Mouse (Mus musculus): Measurements from ENCODE around the gene Rps11. TPM values are rescaled to one million over a fixed set of nuclear protein-coding genes. Genes with fewer than 3 reads are reported as not detected.
"Not testable (repeated sequence)": the region's sequence is repeated elsewhere in the genome, so short reads cannot be mapped to it uniquely, and the experiment has no call there.

Rps11 gene
- polyA plus RNA-seq, 1 experiment from 2014 or later: 1,389 TPM

- H3K9me3 ChIP-seq (ENCODE audit: control insufficient read depth, low read length): no peaks in the 10 kb centered on the region
- ATAC-seq (ENCODE audit: low FRiP score): no peak
- 78% methylated on average over 9 of the region's 9 CpGs for WGBS
- H3K27ac ChIP-seq (ENCODE audit: low read depth, low read length): no peak overlapping the region
- H3K36me3 ChIP-seq (ENCODE audit: control insufficient read depth, insufficient read depth, low read length): no peaks in the 10 kb centered on the region
- H3K4me3 ChIP-seq (ENCODE audit: low read depth, low read length): no peak overlapping the region
- H3K4me1 ChIP-seq (replicated peaks; ENCODE audit: control insufficient read depth, insufficient read depth, low read length): no peaks in the 10 kb centered on the region
- H3K27me3 ChIP-seq (ENCODE audit: control insufficient read depth, insufficient read depth, low read length): no peaks in the 10 kb centered on the region
- no peak overlapping the region for H3K9ac ChIP-seq (ENCODE audit: low read depth, low read length)
- H3K4me2 ChIP-seq (replicated peaks; ENCODE audit: low read depth, low read length): no peak overlapping the region
- no peak for DNase-seq (ENCODE audit: low spot score)
Observed at GRCm38 (mm10) chr7:45102940-45103585, 21.2 kb downstream of the Rps11 start.

- DNase-seq (ENCODE audit: low spot score) (no peak), ATAC-seq (ENCODE audit: low FRiP score) (no peak)
- Histone ChIP-seq H3K4me1 (replicated peaks; ENCODE audit: control insufficient read depth, insufficient read depth, low read length) (no peaks in the 10 kb centered on the region), H3K9me3 (ENCODE audit: control insufficient read depth, low read length) (no peaks in the 10 kb centered on the region), H3K27me3 (ENCODE audit: control insufficient read depth, insufficient read depth, low read length) (no peaks in the 10 kb centered on the region), H3K4me3 (ENCODE audit: low read depth, low read length) (no peak overlapping the region), H3K36me3 (ENCODE audit: control insufficient read depth, insufficient read depth, low read length) (no peaks in the 10 kb centered on the region), H3K9ac (ENCODE audit: low read depth, low read length) (no peak overlapping the region), H3K4me2 (replicated peaks; ENCODE audit: low read depth, low read length) (no peak overlapping the region), H3K27ac (ENCODE audit: low read depth, low read length) (no peak overlapping the region)
- 89% methylated on average over 11 of the region's 11 CpGs for WGBS
Observed at GRCm38 (mm10) chr7:45102441-45102840, 21.8 kb downstream of the Rps11 start.

- WGBS: 95% methylated on average over 6 of the region's 6 CpGs
- Histone ChIP-seq H3K9me3 (ENCODE audit: control insufficient read depth, low read length) (no peaks in the 10 kb centered on the region), H3K27me3 (ENCODE audit: control insufficient read depth, insufficient read depth, low read length) (no peaks in the 10 kb centered on the region), H3K9ac (ENCODE audit: low read depth, low read length) (no peak overlapping the region), H3K4me1 (replicated peaks; ENCODE audit: control insufficient read depth, insufficient read depth, low read length) (no peaks in the 10 kb centered on the region), H3K4me2 (replicated peaks; ENCODE audit: low read depth, low read length) (no peak overlapping the region), H3K4me3 (ENCODE audit: low read depth, low read length) (no peak overlapping the region), H3K27ac (ENCODE audit: low read depth, low read length) (no peak overlapping the region), H3K36me3 (ENCODE audit: control insufficient read depth, insufficient read depth, low read length) (no peaks in the 10 kb centered on the region)
- no peak for ATAC-seq (ENCODE audit: low FRiP score)
- no peak for DNase-seq (ENCODE audit: low spot score)
Observed at GRCm38 (mm10) chr7:45100046-45100445, 24.2 kb downstream of the Rps11 start.

GRCm38 (mm10) chr7:45098541-45099240 lies 25.5 kb downstream of the Rps11 start:
- no peak for ATAC-seq (ENCODE audit: low FRiP score)
- no peak overlapping the region for H3K4me3 ChIP-seq (ENCODE audit: low read depth, low read length)
- no peak overlapping the region for H3K9ac ChIP-seq (ENCODE audit: low read depth, low read length)
- DNase-seq (ENCODE audit: low spot score): no peak
- no peaks in the 10 kb centered on the region for H3K9me3 ChIP-seq (ENCODE audit: control insufficient read depth, low read length)
- no peaks in the 10 kb centered on the region for H3K27me3 ChIP-seq (ENCODE audit: control insufficient read depth, insufficient read depth, low read length)
- 91% methylated on average over 8 of the region's 8 CpGs for WGBS
- no peak overlapping the region for H3K4me2 ChIP-seq (replicated peaks; ENCODE audit: low read depth, low read length)
- H3K36me3 ChIP-seq (ENCODE audit: control insufficient read depth, insufficient read depth, low read length): no peaks in the 10 kb centered on the region
- no peak overlapping the region for H3K27ac ChIP-seq (ENCODE audit: low read depth, low read length)
- no peaks in the 10 kb centered on the region for H3K4me1 ChIP-seq (replicated peaks; ENCODE audit: control insufficient read depth, insufficient read depth, low read length)

- no peak overlapping the region for H3K4me2 ChIP-seq (replicated peaks; ENCODE audit: low read depth, low read length)
- no peaks in the 10 kb centered on the region for H3K27me3 ChIP-seq (ENCODE audit: control insufficient read depth, insufficient read depth, low read length)
- H3K36me3 ChIP-seq (ENCODE audit: control insufficient read depth, insufficient read depth, low read length): no peaks in the 10 kb centered on the region
- H3K9me3 ChIP-seq (ENCODE audit: control insufficient read depth, low read length): no peaks in the 10 kb centered on the region
- no peak overlapping the region for H3K4me3 ChIP-seq (ENCODE audit: low read depth, low read length)
- DNase-seq (ENCODE audit: low spot score) (no peak), ATAC-seq (ENCODE audit: low FRiP score) (no peak)
- H3K4me1 ChIP-seq (replicated peaks; ENCODE audit: control insufficient read depth, insufficient read depth, low read length): no peaks in the 10 kb centered on the region
- no peak overlapping the region for H3K27ac ChIP-seq (ENCODE audit: low read depth, low read length)
- WGBS: 71% methylated on average over 6 of the region's 6 CpGs
- H3K9ac ChIP-seq (ENCODE audit: low read depth, low read length): no peak overlapping the region
Observed at GRCm38 (mm10) chr7:45097479-45097878, 26.8 kb downstream of the Rps11 start.

GRCm38 (mm10) chr7:45095965-45096364 lies 28.3 kb downstream of the Rps11 start:
- not testable (repeated sequence) for ATAC-seq (ENCODE audit: low FRiP score)

GRCm38 (mm10) chr7:45095367-45095766 lies 28.9 kb downstream of the Rps11 start:
- DNase-seq (ENCODE audit: low spot score): no peak

More at GRCm38 (mm10) chr7:45095965-45096364, 28.3 kb downstream of the Rps11 start:
- 93% methylated on average over 14 of the region's 14 CpGs for WGBS
- H3K4me2 ChIP-seq (replicated peaks; ENCODE audit: low read depth, low read length); H3K27ac ChIP-seq (ENCODE audit: low read depth, low read length); H3K27me3 ChIP-seq (ENCODE audit: control insufficient read depth, insufficient read depth, low read length); H3K36me3 ChIP-seq (ENCODE audit: control insufficient read depth, insufficient read depth, low read length); DNase-seq (ENCODE audit: low spot score); H3K4me3 ChIP-seq (ENCODE audit: low read depth, low read length); H3K9ac ChIP-seq (ENCODE audit: low read depth, low read length); H3K4me1 ChIP-seq (replicated peaks; ENCODE audit: control insufficient read depth, insufficient read depth, low read length); H3K9me3 ChIP-seq (ENCODE audit: control insufficient read depth, low read length): not testable (repeated sequence)

GRCm38 (mm10) chr7:45094121-45094520 lies 30.1 kb downstream of the Rps11 start:
- 38% methylated on average over 7 of the region's 7 CpGs for WGBS

More at GRCm38 (mm10) chr7:45095367-45095766, 28.9 kb downstream of the Rps11 start:
- ATAC-seq (ENCODE audit: low FRiP score): no peak
- H3K9ac ChIP-seq (ENCODE audit: low read depth, low read length): no peak overlapping the region
- H3K36me3 ChIP-seq (ENCODE audit: control insufficient read depth, insufficient read depth, low read length): no peaks in the 10 kb centered on the region
- H3K4me2 ChIP-seq (replicated peaks; ENCODE audit: low read depth, low read length): no peak overlapping the region
- no peaks in the 10 kb centered on the region for H3K4me1 ChIP-seq (replicated peaks; ENCODE audit: control insufficient read depth, insufficient read depth, low read length)
- no peaks in the 10 kb centered on the region for H3K27me3 ChIP-seq (ENCODE audit: control insufficient read depth, insufficient read depth, low read length)
- no peak overlapping the region for H3K27ac ChIP-seq (ENCODE audit: low read depth, low read length)
- H3K4me3 ChIP-seq (ENCODE audit: low read depth, low read length): no peak overlapping the region
- H3K9me3 ChIP-seq (ENCODE audit: control insufficient read depth, low read length): no peaks in the 10 kb centered on the region
- WGBS: 79% methylated on average over 6 of the region's 6 CpGs

GRCm38 (mm10) chr7:45093516-45093905 lies 30.7 kb downstream of the Rps11 start:
- no peaks in the 10 kb centered on the region for H3K4me1 ChIP-seq (replicated peaks; ENCODE audit: control insufficient read depth, insufficient read depth, low read length)
- H3K27me3 ChIP-seq (ENCODE audit: control insufficient read depth, insufficient read depth, low read length): no peaks in the 10 kb centered on the region
- no peaks in the 10 kb centered on the region for H3K9me3 ChIP-seq (ENCODE audit: control insufficient read depth, low read length)
- H3K36me3 ChIP-seq (ENCODE audit: control insufficient read depth, insufficient read depth, low read length): no peaks in the 10 kb centered on the region
- 33% methylated on average over 18 of the region's 18 CpGs for WGBS
- DNase-seq (ENCODE audit: low spot score) (peak; percentile 39), ATAC-seq (ENCODE audit: low FRiP score) (no peak)
- H3K4me2 ChIP-seq (replicated peaks; ENCODE audit: low read depth, low read length): no peak overlapping the region
- no peak overlapping the region for H3K9ac ChIP-seq (ENCODE audit: low read depth, low read length)
- no peak overlapping the region for H3K27ac ChIP-seq (ENCODE audit: low read depth, low read length)
- no peak overlapping the region for H3K4me3 ChIP-seq (ENCODE audit: low read depth, low read length)

More at GRCm38 (mm10) chr7:45094121-45094520, 30.1 kb downstream of the Rps11 start:
- Histone ChIP-seq H3K4me1 (replicated peaks; ENCODE audit: control insufficient read depth, insufficient read depth, low read length) (no peaks in the 10 kb centered on the region), H3K4me3 (ENCODE audit: low read depth, low read length) (no peak overlapping the region), H3K27ac (ENCODE audit: low read depth, low read length) (no peak overlapping the region), H3K9me3 (ENCODE audit: control insufficient read depth, low read length) (no peaks in the 10 kb centered on the region), H3K36me3 (ENCODE audit: control insufficient read depth, insufficient read depth, low read length) (no peaks in the 10 kb centered on the region), H3K27me3 (ENCODE audit: control insufficient read depth, insufficient read depth, low read length) (no peaks in the 10 kb centered on the region), H3K4me2 (replicated peaks; ENCODE audit: low read depth, low read length) (no peak overlapping the region), H3K9ac (ENCODE audit: low read depth, low read length) (no peak overlapping the region)
- ATAC-seq (ENCODE audit: low FRiP score): no peak
- DNase-seq (ENCODE audit: low spot score): no peak

Measured in hindbrain, embryonic 11.5 days (tissue).